Mouse (Mus musculus): ENCODE data around the gene Gm20388.

Gm20388 gene

GRCm38 (mm10) chr8:120042542-120043312 is 132.1 kb downstream of the Gm20388 start:
- DNase-seq (ENCODE audit: low spot score in 2 of 2): no peak

GRCm38 (mm10) chr8:120044907-120045306 is 134.3 kb downstream of the Gm20388 start:
- no peak for DNase-seq (ENCODE audit: low spot score in 2 of 2)

- no peak for DNase-seq (ENCODE audit: low spot score in 2 of 2)
Measured at GRCm38 (mm10) chr8:120045471-120045870, 134.8 kb downstream of the Gm20388 start.

GRCm38 (mm10) chr8:120046258-120047020 is 135.8 kb downstream of the Gm20388 start:
- DNase-seq (ENCODE audit: low spot score in 2 of 2): no peak

- DNase-seq (ENCODE audit: low spot score in 2 of 2): no peak
Measured at GRCm38 (mm10) chr8:120049949-120050348, 139.3 kb downstream of the Gm20388 start.

GRCm38 (mm10) chr8:120050376-120050775 is 139.7 kb downstream of the Gm20388 start:
- no peak for DNase-seq (ENCODE audit: low spot score in 2 of 2)

GRCm38 (mm10) chr8:120051006-120051405 is 140.4 kb downstream of the Gm20388 start:
- DNase-seq (ENCODE audit: low spot score in 2 of 2): no peak

GRCm38 (mm10) chr8:120051908-120052307 is 141.3 kb downstream of the Gm20388 start:
- DNase-seq (ENCODE audit: low spot score in 2 of 2): no peak

- DNase-seq (ENCODE audit: low spot score in 2 of 2): no peak
Measured at GRCm38 (mm10) chr8:120052318-120052717, 141.7 kb downstream of the Gm20388 start.

- no peak for DNase-seq (ENCODE audit: low spot score in 2 of 2)
Measured at GRCm38 (mm10) chr8:120054833-120055232, 144.2 kb downstream of the Gm20388 start.

- DNase-seq (ENCODE audit: low spot score in 2 of 2): no peak
Measured at GRCm38 (mm10) chr8:120057078-120057477, 146.4 kb downstream of the Gm20388 start.

GRCm38 (mm10) chr8:120062742-120063141 is 152.1 kb downstream of the Gm20388 start:
- DNase-seq (ENCODE audit: low spot score in 2 of 2): no peak

- no peak for DNase-seq (ENCODE audit: low spot score in 2 of 2)
Measured at GRCm38 (mm10) chr8:120063326-120063725, 152.7 kb downstream of the Gm20388 start.

- no peak for DNase-seq (ENCODE audit: low spot score in 2 of 2)
Measured at GRCm38 (mm10) chr8:120065611-120066010, 155.0 kb downstream of the Gm20388 start.

GRCm38 (mm10) chr8:120066226-120066625 is 155.6 kb downstream of the Gm20388 start:
- no peak for DNase-seq (ENCODE audit: low spot score in 2 of 2)

- no peak for DNase-seq (ENCODE audit: low spot score in 2 of 2)
Measured at GRCm38 (mm10) chr8:120067936-120068668, 157.5 kb downstream of the Gm20388 start.

GRCm38 (mm10) chr8:120071684-120072083 is 161.0 kb downstream of the Gm20388 start:
- peak; percentile 44 to 59 for DNase-seq (ENCODE audit: low spot score in 2 of 2)

GRCm38 (mm10) chr8:120072259-120072658 is 161.6 kb downstream of the Gm20388 start:
- no peak for DNase-seq (ENCODE audit: low spot score in 2 of 2)

- DNase-seq (ENCODE audit: low spot score in 2 of 2): no peak
Measured at GRCm38 (mm10) chr8:120072827-120073226, 162.2 kb downstream of the Gm20388 start.

- DNase-seq (ENCODE audit: low spot score in 2 of 2): no peak
Measured at GRCm38 (mm10) chr8:120074516-120074915, 163.9 kb downstream of the Gm20388 start.

- DNase-seq (ENCODE audit: low spot score in 2 of 2): no peak
Measured at GRCm38 (mm10) chr8:120075347-120075746, 164.7 kb downstream of the Gm20388 start.

- DNase-seq (ENCODE audit: low spot score in 2 of 2): peak; percentile 47 to 63
Measured at GRCm38 (mm10) chr8:120078080-120078479, 167.4 kb downstream of the Gm20388 start.
